Mouse (Mus musculus) myocyte (in vitro differentiated cells): ENCODE measurements around the gene Arvcf.

Experiments
- E2F4 ChIP-seq: IDR thresholded peaks from one replicate; pipeline ENCODE4 v1.6.1; 2011; ENCODE audit warnings: mild to moderate bottlenecking, control low read depth, moderate library complexity; ENCODE audit not compliant: insufficient read depth
- MAX ChIP-seq: IDR thresholded peaks from one replicate; pipeline ENCODE4 v1.6.1; 2011; ENCODE audit warnings: low read depth, mild to moderate bottlenecking, control low read depth
- MYOD1 ChIP-seq, 3 experiments: IDR thresholded peaks; one replicate each; pipeline ENCODE4 v1.6.1; 2011; ENCODE audit warnings: control low read depth in 2 of 3, low read depth in 2 of 3, mild to moderate bottlenecking in 2 of 3, moderate library complexity in 1 of 3; ENCODE audit not compliant: insufficient read length in 2 of 3, control insufficient read depth in 1 of 3
- MYOG ChIP-seq, 3 experiments: IDR thresholded peaks; one replicate each; pipeline ENCODE4 v1.6.1; 2011; ENCODE audit warnings: control low read depth in 2 of 3, low read depth in 2 of 3, mild to moderate bottlenecking in 2 of 3; ENCODE audit not compliant: insufficient read length in 2 of 3, control insufficient read depth in 1 of 3, insufficient read depth in 1 of 3
- POLR2A ChIP-seq: IDR thresholded peaks from one replicate; pipeline ENCODE4 v1.6.1; 2011; ENCODE audit warnings: low read depth, mild to moderate bottlenecking, control low read depth, moderate library complexity; ENCODE audit not compliant: insufficient read length
- POLR2AphosphoS2 ChIP-seq: IDR thresholded peaks from one replicate; pipeline ENCODE4 v1.6.1; 2011; ENCODE audit warnings: low read depth, control low read depth; ENCODE audit not compliant: insufficient read length
- TCF12 ChIP-seq: IDR thresholded peaks from one replicate; pipeline ENCODE4 v1.6.1; 2011; ENCODE audit warnings: mild to moderate bottlenecking, control low read depth; ENCODE audit not compliant: poor library complexity, insufficient read depth, severe bottlenecking
- TCF3 ChIP-seq: IDR thresholded peaks from one replicate; pipeline ENCODE4 v1.6.1; 2011; ENCODE audit warnings: low read depth, control low read depth; ENCODE audit not compliant: insufficient read length
- USF1 ChIP-seq: IDR thresholded peaks from one replicate; pipeline ENCODE4 v1.6.1; 2011; ENCODE audit warnings: low read depth, mild to moderate bottlenecking, control low read depth, moderate library complexity

GRCm38 (mm10) chr16:18383045-18383726 is 35.2 kb downstream of the Arvcf start:
- TF ChIP-seq MAX (no peak), POLR2A (no peak), POLR2AphosphoS2 (no peak), E2F4 (no peak), MYOG (IDR thresholded peaks at IDR 0.05; ENCODE audit: control insufficient read depth in 1 of 3, insufficient read depth in 1 of 3, insufficient read length in 2 of 3, low read depth in 2 of 3) (no peak), TCF3 (no peak), MYOD1 (IDR thresholded peaks at IDR 0.05; ENCODE audit: control insufficient read depth in 1 of 3, insufficient read length in 2 of 3, low read depth in 2 of 3) (no peak), USF1 (no peak), TCF12 (no peak)
